Mouse (Mus musculus) liver, adult 2 months (tissue): ENCODE results near the gene Ccn2. TPM values are rescaled to one million over a fixed set of nuclear protein-coding genes. Genes with fewer than 3 reads are reported as not detected.
"Not testable (repeated sequence)": the region's sequence is repeated elsewhere in the genome, so short reads cannot be mapped to it uniquely, and the experiment has no call there.

Experiments
- DNase-seq: peaks from one replicate; pipeline ENCODE4 v3.0.0-alpha.2; 2011; ENCODE audit warnings: low read depth, low spot score; ENCODE audit errors: extremely low read depth
- H3K27ac ChIP-seq: fragments of 200-500 bp; replicated peaks from 2 replicates; pipeline ENCODE4 v1.5.1; 2012; ENCODE audit warnings: low read depth, mild to moderate bottlenecking, control low read depth, inconsistent platforms, low read length; ENCODE audit not compliant: insufficient read depth
- H3K27me3 ChIP-seq: fragments of 200-500 bp; 2 replicates; pipeline ENCODE4 v1.6.1; 2012; ENCODE audit warnings: mild to moderate bottlenecking, moderate library complexity, low read length, inconsistent platforms; ENCODE audit not compliant: control insufficient read depth, insufficient read depth
- H3K36me3 ChIP-seq: fragments of 200-500 bp; 2 replicates; pipeline ENCODE4 v1.6.1; 2012; ENCODE audit warnings: low read length, inconsistent platforms; ENCODE audit not compliant: control insufficient read depth, insufficient read depth
- H3K4me1 ChIP-seq: fragments of 200-500 bp; 2 replicates; pipeline ENCODE4 v1.6.1; 2011; ENCODE audit warnings: low read length; ENCODE audit not compliant: control insufficient read depth, insufficient read depth
- H3K4me3 ChIP-seq: fragments of 200-500 bp; 2 replicates; pipeline ENCODE4 v1.5.1; 2011; ENCODE audit warnings: low read depth, mild to moderate bottlenecking, control low read depth, low read length, moderate library complexity; ENCODE audit not compliant: insufficient read depth
- H3K79me2 ChIP-seq: fragments of 200-500 bp; 2 replicates; pipeline ENCODE4 v1.6.1; 2012; ENCODE audit warnings: inconsistent platforms, mild to moderate bottlenecking, low read length, moderate library complexity; ENCODE audit not compliant: control insufficient read depth, insufficient read depth
- H3K9ac ChIP-seq: fragments of 200-500 bp; 2 replicates; pipeline ENCODE4 v1.6.1; 2012; ENCODE audit warnings: low read depth, mild to moderate bottlenecking, control low read depth, inconsistent platforms, low read length
- CTCF ChIP-seq: fragments of 200-500 bp; IDR thresholded peaks from 2 replicates; pipeline ENCODE4 v1.5.1; 2011; ENCODE audit warnings: low read depth, low read length, control low read depth
- POLR2A ChIP-seq: fragments of 200-500 bp; IDR thresholded peaks from 2 replicates; pipeline ENCODE4 v1.6.1; 2011; ENCODE audit warnings: low read length, control low read depth; ENCODE audit not compliant: insufficient read depth; ENCODE audit errors: extremely low read depth
- WGBS: fragments of 180-500 bp; shearing (Covaris S2); methylation state at CpG from one replicate; pipeline ENCODE4 v1.1.7; 2018; 5-methylcytosine and 5-hydroxymethylcytosine counted together
- polyA plus RNA-seq: library from polyadenylated mRNA; depleted of rRNA; stranded (reverse); fragments of >200 nt; gene quantifications from 2 replicates; pipeline ENCODE4 v1.2.3, GENCODE M21; 2012
- total RNA-seq: library from RNA; depleted of rRNA; stranded (reverse); fragments of >200 nt; gene quantifications from 2 replicates; pipeline ENCODE4 v1.2.3, GENCODE M21; 2014

Ccn2 gene
- total and polyA plus RNA-seq, 2 experiments = 4.0 to 6.6 TPM

DNA sequence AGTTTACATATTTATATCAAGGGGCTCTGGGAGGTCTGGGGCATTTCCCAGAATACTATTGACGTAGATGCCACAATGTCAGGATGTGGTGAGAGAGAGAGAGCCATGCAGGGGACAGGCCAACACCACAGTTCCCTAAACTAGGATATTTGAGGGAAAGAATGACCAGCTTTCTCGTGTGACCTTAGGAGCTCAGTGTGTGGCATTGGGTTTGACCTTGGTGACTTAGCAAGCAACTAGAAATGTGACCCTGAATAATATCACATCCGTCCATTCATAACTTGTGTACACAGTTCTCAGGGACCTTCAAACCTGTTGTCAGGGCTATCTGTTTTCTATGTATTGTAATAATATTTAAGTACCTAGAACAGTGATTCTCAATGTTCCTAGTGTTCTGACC lies 13.9 kb downstream of the Ccn2 start:
- no peaks in the 10 kb centered on the region for H3K4me1 ChIP-seq
- H3K36me3 ChIP-seq = no peaks in the 10 kb centered on the region
- no peak overlapping the region for H3K4me3 ChIP-seq
- WGBS = 85% methylated on average over 3 of the region's 3 CpGs
- H3K27me3 ChIP-seq = no peaks in the 10 kb centered on the region
- no peaks in the 10 kb centered on the region for H3K79me2 ChIP-seq
- no peak overlapping the region for H3K27ac ChIP-seq
- no peak for DNase-seq
- H3K9ac ChIP-seq = no peak overlapping the region
- TF ChIP-seq CTCF (no peak), POLR2A (no peak)

GRCm38 (mm10) chr10:24609766-24610165 lies 14.5 kb downstream of the Ccn2 start:
- TF ChIP-seq POLR2A (no peak), CTCF (no peak)
- Histone ChIP-seq H3K9ac (no peak overlapping the region), H3K79me2 (no peaks in the 10 kb centered on the region), H3K27ac (no peak overlapping the region), H3K27me3 (no peaks in the 10 kb centered on the region), H3K36me3 (no peaks in the 10 kb centered on the region), H3K4me3 (no peak overlapping the region), H3K4me1 (no peaks in the 10 kb centered on the region)
- DNase-seq = no peak
- WGBS = 83% methylated on average over 9 of the region's 9 CpGs

DNA sequence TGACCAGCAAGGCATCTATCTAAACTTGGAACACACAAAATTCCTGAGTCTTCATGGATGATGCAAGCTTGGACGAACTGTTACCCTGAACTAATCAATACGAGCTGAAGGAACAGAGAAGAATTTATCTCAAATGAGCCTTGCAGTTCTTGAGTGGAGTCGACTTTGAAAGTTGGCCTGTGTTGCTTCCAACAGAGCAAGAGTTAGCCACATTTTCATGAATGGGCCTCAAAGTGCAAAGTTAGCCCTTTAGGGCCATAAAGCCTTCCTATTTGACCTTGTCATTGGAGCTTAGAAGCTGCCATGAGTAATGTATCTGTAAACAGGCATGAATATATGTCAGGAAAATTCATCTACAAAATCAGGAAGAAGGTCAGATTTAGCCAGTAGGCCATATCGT lies 19.5 kb downstream of the Ccn2 start:
- H3K4me3 ChIP-seq = no peak overlapping the region
- no peaks in the 10 kb centered on the region for H3K4me1 ChIP-seq
- no peak overlapping the region for H3K27ac ChIP-seq
- TF ChIP-seq CTCF (no peak), POLR2A (no peak)
- no peaks in the 10 kb centered on the region for H3K79me2 ChIP-seq
- H3K27me3 ChIP-seq = no peaks in the 10 kb centered on the region
- no peak overlapping the region for H3K9ac ChIP-seq
- H3K36me3 ChIP-seq = no peaks in the 10 kb centered on the region
- no peak for DNase-seq
- WGBS = 75% methylated on average over 4 of the region's 4 CpGs

DNA sequence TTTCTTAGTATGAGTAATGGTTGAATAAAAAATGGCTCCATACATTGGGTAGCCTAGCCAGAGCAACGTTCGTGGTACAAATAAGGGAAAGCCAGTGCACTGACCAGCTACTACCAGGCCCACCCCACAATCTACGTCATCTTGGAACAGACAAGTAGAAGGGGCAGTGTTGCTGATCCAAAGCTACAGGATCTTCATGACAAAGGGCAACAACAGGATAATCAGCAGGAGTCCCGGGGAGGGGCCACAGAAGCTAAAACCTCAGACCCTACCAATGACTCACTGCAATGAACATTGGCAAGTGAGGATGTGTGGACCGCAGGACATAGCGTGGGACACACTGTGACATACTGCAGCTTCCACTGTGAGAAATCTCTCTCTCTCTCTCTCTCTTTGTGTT lies 20.6 kb downstream of the Ccn2 start:
- Histone ChIP-seq H3K27me3 (no peaks in the 10 kb centered on the region), H3K79me2 (no peaks in the 10 kb centered on the region), H3K27ac (no peak overlapping the region), H3K4me3 (no peak overlapping the region), H3K4me1 (no peaks in the 10 kb centered on the region), H3K9ac (no peak overlapping the region), H3K36me3 (no peaks in the 10 kb centered on the region)
- no peak for DNase-seq
- TF ChIP-seq CTCF = no peak
- no peak for TF ChIP-seq POLR2A
- WGBS = 88% methylated on average over 6 of the region's 6 CpGs

DNA sequence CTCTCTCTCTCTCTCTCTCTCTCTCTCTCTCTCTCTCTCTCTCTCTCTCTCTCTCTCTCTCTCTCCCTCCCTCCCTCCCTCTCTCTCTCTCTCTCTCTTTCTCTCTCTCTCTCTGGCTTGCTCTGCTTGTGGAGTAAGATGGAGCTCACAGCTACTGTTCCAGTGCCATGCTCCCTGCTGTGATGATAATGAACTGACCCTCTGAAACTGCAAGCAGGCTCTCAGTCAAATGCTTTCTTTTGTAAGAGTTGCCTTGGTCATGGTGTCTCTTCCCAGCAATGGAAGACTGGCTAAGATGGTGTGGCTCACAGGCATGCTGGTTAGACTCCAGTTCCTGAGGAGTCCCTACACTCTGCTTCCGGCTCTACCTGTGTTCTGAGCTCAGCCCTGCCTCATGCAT lies 21.3 kb downstream of the Ccn2 start:
- H3K79me2 ChIP-seq, DNase-seq, H3K36me3 ChIP-seq, H3K4me3 ChIP-seq, H3K27ac ChIP-seq, H3K9ac ChIP-seq, H3K4me1 ChIP-seq, H3K27me3 ChIP-seq: not testable (repeated sequence)
- 91% methylated on average over 1 of the region's 1 CpGs for WGBS

DNA sequence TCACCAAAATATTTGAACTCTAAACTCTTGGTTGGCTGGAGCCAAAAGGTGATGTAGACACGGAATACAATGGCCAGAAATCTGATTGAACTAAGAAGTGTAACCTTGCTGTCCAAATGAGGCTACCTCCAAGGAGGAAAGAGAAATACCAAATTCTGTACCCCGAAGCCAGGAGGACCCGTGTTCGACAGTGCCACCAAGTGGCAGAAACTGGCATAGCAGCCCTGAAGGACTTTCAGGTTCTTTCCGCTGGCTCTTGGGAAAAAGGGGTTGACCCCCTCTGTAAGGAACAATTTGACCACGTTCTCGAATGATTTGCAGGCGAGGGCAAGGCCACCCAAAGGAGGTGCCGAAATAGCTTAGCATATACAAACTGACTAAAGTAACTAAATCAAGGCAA lies 26.3 kb downstream of the Ccn2 start:
- TF ChIP-seq POLR2A = no peak
- TF ChIP-seq CTCF = peak; percentile 92
- Histone ChIP-seq H3K27ac (no peak overlapping the region), H3K36me3 (no peaks in the 10 kb centered on the region), H3K79me2 (no peaks in the 10 kb centered on the region), H3K4me1 (no peaks in the 10 kb centered on the region), H3K4me3 (no peak overlapping the region), H3K9ac (no peak overlapping the region), H3K27me3 (no peaks in the 10 kb centered on the region)
- DNase-seq = no peak
- WGBS = 26% methylated on average over 9 of the region's 9 CpGs
